Mouse (Mus musculus) midbrain, postnatal 0 days (tissue): ENCODE results near the gene Zbtb49. TPM values are rescaled to one million over a fixed set of nuclear protein-coding genes. Genes with fewer than 3 reads are reported as not detected.

Experiments used
- ATAC-seq: fragments of 200-750 bp; cut with Nextera tagmentation; 2 replicates; pipeline ENCODE4 v1.8.0; 2017; ENCODE audit warnings: moderate number of reproducible peaks, mild to moderate bottlenecking, moderate TSS enrichment, moderate library complexity; ENCODE audit not compliant: low FRiP score
- DNase-seq: peaks from one replicate; pipeline ENCODE4 v3.0.0-alpha.2; 2015; ENCODE audit warnings: low spot score
- H3K27ac ChIP-seq: fragments of 300-500 bp; sonication (generic); 2 replicates; pipeline ENCODE4 v1.5.1; 2014; ENCODE audit warnings: low read depth, mild to moderate bottlenecking, low read length, mixed read lengths
- H3K27me3 ChIP-seq: fragments of 300-500 bp; sonication (generic); 2 replicates; pipeline ENCODE4 v1.6.1; 2014; ENCODE audit warnings: low read length, control low read depth, mixed read lengths; ENCODE audit not compliant: insufficient read depth
- H3K36me3 ChIP-seq: fragments of 300-500 bp; sonication (generic); 2 replicates; pipeline ENCODE4 v1.6.1; 2014; ENCODE audit warnings: low read length, control low read depth, mixed read lengths; ENCODE audit not compliant: insufficient read depth
- H3K4me1 ChIP-seq: fragments of 300-500 bp; sonication (generic); 2 replicates; pipeline ENCODE4 v1.6.1; 2014; ENCODE audit warnings: mild to moderate bottlenecking, control low read depth, antibody characterized with exemption, low read length, mixed read lengths; ENCODE audit not compliant: insufficient read depth
- H3K4me2 ChIP-seq: fragments of 300-500 bp; sonication (generic); 2 replicates; pipeline ENCODE4 v1.6.1; 2014; ENCODE audit warnings: low read depth, mild to moderate bottlenecking, low read length, mixed read lengths; ENCODE audit not compliant: poor library complexity, severe bottlenecking
- H3K4me3 ChIP-seq: fragments of 300-500 bp; sonication (generic); 2 replicates; pipeline ENCODE4 v1.5.1; 2014; ENCODE audit warnings: low read depth, mild to moderate bottlenecking, low read length, moderate library complexity
- H3K9ac ChIP-seq: fragments of 300-500 bp; sonication (generic); replicated peaks from 2 replicates; pipeline ENCODE4 v1.6.1; 2014; ENCODE audit warnings: mild to moderate bottlenecking, low read length, moderate library complexity, mixed read lengths; ENCODE audit not compliant: poor library complexity, severe bottlenecking
- H3K9me3 ChIP-seq: fragments of 300-500 bp; sonication (generic); 2 replicates; pipeline ENCODE4 v1.6.1; 2016; ENCODE audit warnings: low read length, control low read depth
- CTCF ChIP-seq: IDR thresholded peaks from 2 replicates; pipeline ENCODE4 v1.5.1; 2016; ENCODE audit warnings: antibody characterized with exemption, mild to moderate bottlenecking
- WGBS: fragments of 180-500 bp; shearing (Covaris S2); extraction: QIAGEN DNeasy Blood & Tissue Kit; methylation state at CpG from one replicate; pipeline ENCODE4 v1.1.7; 2014; 5-methylcytosine and 5-hydroxymethylcytosine counted together
- polyA plus RNA-seq: library from polyadenylated mRNA; unstranded; fragments of >200 nt; fragmentation: Nextera tagmentation; extraction: Ambion mirVana; gene quantifications from 2 replicates; pipeline ENCODE4 v1.2.1, GENCODE M21; 2015
- total RNA-seq: library from RNA; depleted of rRNA; stranded (reverse); fragments of >200 nt; gene quantifications from 2 replicates; pipeline ENCODE4 v1.2.3, GENCODE M21; 2014

Gene Zbtb49
- total and polyA plus RNA-seq, 2 experiments from 2014 or later, result 18.9 to 22.5 TPM

DNA sequence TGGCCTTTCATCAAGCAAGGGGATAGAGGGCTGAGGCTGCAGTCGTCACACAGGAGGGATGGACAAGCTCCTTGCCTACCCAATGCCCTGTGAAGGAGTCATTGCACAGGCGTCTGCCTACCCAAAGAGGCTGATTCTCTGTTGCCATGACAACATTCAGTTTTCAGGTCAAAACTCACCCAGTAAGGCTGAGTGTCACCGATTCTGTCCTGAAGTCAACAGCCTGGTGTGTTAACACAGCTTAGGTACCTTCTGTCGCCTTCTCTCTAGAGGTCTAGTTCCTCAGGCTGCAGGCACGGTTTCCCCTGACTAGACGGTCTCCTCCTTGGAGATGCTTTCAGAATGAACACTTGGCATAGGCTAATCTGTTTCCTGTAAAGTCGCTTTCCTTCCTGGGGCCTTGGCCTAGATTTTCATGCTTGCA lies 14.9 kb downstream of the Zbtb49 start:
- 80% methylated on average over 7 of the region's 7 CpGs for WGBS
- DNase-seq, result peak; percentile 23
- no peak overlapping the region for H3K9ac ChIP-seq
- no peak overlapping the region for H3K27ac ChIP-seq
- peaks cover 52% of the 10 kb centered on the region for H3K36me3 ChIP-seq
- no peak overlapping the region for H3K4me2 ChIP-seq
- H3K4me3 ChIP-seq, result no peak overlapping the region
- H3K27me3 ChIP-seq, result no peaks in the 10 kb centered on the region
- no peak for TF ChIP-seq CTCF
- H3K4me1 ChIP-seq, result no peaks in the 10 kb centered on the region
- no peaks in the 10 kb centered on the region for H3K9me3 ChIP-seq
- 0 out of 2 replicates have a peak, but pooled peaks have one; percentile 48 for ATAC-seq

DNA sequence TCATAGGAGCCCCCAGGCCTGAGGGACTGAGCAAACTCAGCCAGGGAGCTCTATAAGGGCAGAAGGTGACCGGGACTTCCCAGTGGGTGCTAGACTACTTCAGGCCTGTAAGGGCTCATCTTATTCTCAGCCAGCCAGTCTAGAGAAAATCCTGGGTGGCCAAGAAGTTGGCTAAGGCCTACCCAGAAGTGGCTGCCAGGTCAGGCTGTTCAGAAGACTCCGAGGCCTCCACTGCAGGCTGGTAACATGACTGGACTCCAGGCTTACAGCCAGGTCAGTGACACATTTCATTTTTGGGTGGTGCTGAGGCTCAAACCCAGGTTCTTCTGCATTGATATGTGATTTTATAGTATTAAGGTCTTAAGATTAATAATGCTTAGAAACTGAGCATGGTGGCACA lies 20.6 kb downstream of the Zbtb49 start:
- Histone ChIP-seq H3K4me2 (no peak overlapping the region), H3K4me3 (no peak overlapping the region), H3K27ac (no peak overlapping the region), H3K9me3 (no peaks in the 10 kb centered on the region), H3K36me3 (peaks cover 47% of the 10 kb centered on the region), H3K9ac (no peak overlapping the region), H3K4me1 (no peaks in the 10 kb centered on the region), H3K27me3 (no peaks in the 10 kb centered on the region)
- no peak for TF ChIP-seq CTCF
- WGBS, result 98% methylated on average over 2 of the region's 2 CpGs
- ATAC-seq (no peak), DNase-seq (no peak)

- H3K9me3 ChIP-seq, result no peaks in the 10 kb centered on the region
- no peaks in the 10 kb centered on the region for H3K4me1 ChIP-seq
- H3K27me3 ChIP-seq, result no peaks in the 10 kb centered on the region
- no peak overlapping the region for H3K4me3 ChIP-seq
- no peak overlapping the region for H3K4me2 ChIP-seq
- ATAC-seq (peak; percentile 77), DNase-seq (peak; percentile 89)
- H3K36me3 ChIP-seq, result peaks cover 28% of the 10 kb centered on the region
- WGBS, result 12% methylated on average over 7 of the region's 7 CpGs
- peak; percentile 96 for TF ChIP-seq CTCF
- no peak overlapping the region for H3K27ac ChIP-seq
- H3K9ac ChIP-seq, result no peak overlapping the region
Measured at GRCm38 (mm10) chr5:38197482-38197823, 22.8 kb downstream of the Zbtb49 start.

DNA sequence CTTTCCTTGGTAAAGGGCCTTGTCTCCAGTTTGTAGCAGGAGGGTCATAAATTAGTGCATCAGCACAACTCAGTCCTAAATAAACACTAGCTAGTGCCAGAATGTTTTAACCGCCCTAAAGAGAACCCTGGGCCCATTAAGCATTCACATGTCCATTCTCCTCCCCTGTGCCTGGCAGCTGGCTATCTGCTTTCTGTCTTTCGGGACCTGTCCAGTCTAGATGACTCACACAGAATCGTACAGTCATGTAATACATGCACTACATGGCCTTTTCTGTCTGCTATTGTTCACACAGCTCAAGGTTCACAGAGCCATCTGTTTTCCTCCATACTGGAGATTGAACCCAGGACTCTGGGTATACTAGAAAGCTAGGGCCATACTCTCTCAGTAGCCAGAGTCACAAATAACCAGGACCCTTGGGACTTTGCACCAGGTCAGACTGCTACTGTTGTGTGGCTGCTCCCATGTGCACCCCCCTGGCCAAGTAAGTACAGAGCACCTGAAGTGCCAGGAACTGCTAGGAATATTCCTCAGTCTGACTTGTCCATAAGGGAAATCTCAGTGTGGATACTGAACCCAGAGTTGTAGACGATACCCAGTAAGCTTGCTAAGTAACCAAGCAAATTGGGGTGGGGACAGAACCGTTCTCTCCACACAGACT lies 23.3 kb downstream of the Zbtb49 start:
- WGBS, result 75% methylated on average over 5 of the region's 5 CpGs
- no peak overlapping the region for H3K9ac ChIP-seq
- H3K27me3 ChIP-seq, result no peaks in the 10 kb centered on the region
- no peak for TF ChIP-seq CTCF
- H3K36me3 ChIP-seq, result peaks cover 24% of the 10 kb centered on the region
- DNase-seq (no peak), ATAC-seq (peak; percentile 15)
- H3K9me3 ChIP-seq, result no peaks in the 10 kb centered on the region
- H3K27ac ChIP-seq, result no peak overlapping the region
- no peak overlapping the region for H3K4me2 ChIP-seq
- no peak overlapping the region for H3K4me3 ChIP-seq
- no peaks in the 10 kb centered on the region for H3K4me1 ChIP-seq

GRCm38 (mm10) chr5:38195941-38196340 lies 24.3 kb downstream of the Zbtb49 start:
- no peak for TF ChIP-seq CTCF
- Histone ChIP-seq H3K36me3 (peaks cover 14% of the 10 kb centered on the region), H3K9me3 (no peaks in the 10 kb centered on the region), H3K27me3 (no peaks in the 10 kb centered on the region), H3K4me3 (no peak overlapping the region), H3K4me1 (no peaks in the 10 kb centered on the region), H3K9ac (no peak overlapping the region), H3K4me2 (no peak overlapping the region), H3K27ac (no peak overlapping the region)
- no peak for DNase-seq
- no peak for ATAC-seq

- H3K4me3 ChIP-seq, result no peak overlapping the region
- no peak overlapping the region for H3K9ac ChIP-seq
- H3K9me3 ChIP-seq, result no peaks in the 10 kb centered on the region
- no peaks in the 10 kb centered on the region for H3K27me3 ChIP-seq
- H3K27ac ChIP-seq, result no peak overlapping the region
- peak; percentile 5 for DNase-seq
- H3K4me2 ChIP-seq, result no peak overlapping the region
- no peaks in the 10 kb centered on the region for H3K4me1 ChIP-seq
- TF ChIP-seq CTCF, result no peak
- peaks cover 7% of the 10 kb centered on the region for H3K36me3 ChIP-seq
- 3% methylated on average over 2 of the region's 2 CpGs for WGBS
- ATAC-seq, result no peak
Measured at GRCm38 (mm10) chr5:38194946-38195345, 25.3 kb downstream of the Zbtb49 start.
